Mouse (Mus musculus) liver, adult 2 months (tissue): ENCODE measurements around the gene Srsf10.

Experiments
- CTCF ChIP-seq: fragments of 200-500 bp; IDR thresholded peaks from 2 replicates; pipeline ENCODE4 v1.5.1; 2011; ENCODE audit warnings: low read depth, low read length, control low read depth
- POLR2A ChIP-seq: fragments of 200-500 bp; IDR thresholded peaks from 2 replicates; pipeline ENCODE4 v1.6.1; 2011; ENCODE audit warnings: low read length, control low read depth; ENCODE audit not compliant: insufficient read depth; ENCODE audit errors: extremely low read depth

DNA sequence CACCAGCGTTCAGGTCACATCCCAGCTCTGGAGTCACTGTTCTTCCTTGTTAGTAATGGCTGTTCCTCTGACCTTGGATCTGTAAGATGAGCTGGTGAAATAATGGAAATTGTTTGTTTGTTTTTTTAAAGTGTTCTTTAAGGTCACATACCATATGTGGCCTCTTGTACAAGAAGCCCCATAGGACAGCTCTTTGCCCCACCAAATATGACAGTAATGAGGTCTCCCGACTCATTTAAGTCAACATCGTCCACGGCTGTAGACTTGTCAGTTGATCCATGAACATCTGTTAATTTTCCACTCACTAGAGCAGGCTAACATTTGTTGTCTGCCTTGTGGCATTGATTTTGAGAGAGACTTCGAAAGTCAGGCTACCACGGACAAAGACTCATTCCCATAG is 23.5 kb downstream of the Srsf10 start:
- TF ChIP-seq CTCF = no peak
- no peak for TF ChIP-seq POLR2A
